Mouse (Mus musculus) NIH3T3 (cell line): ENCODE measurements around the gene Slc9a1.

ENCODE experiments used
- DNase-seq: peaks from one replicate; pipeline ENCODE4 v3.0.0-alpha.2; 2012; ENCODE audit warnings: low read depth

Slc9a1 gene

DNA sequence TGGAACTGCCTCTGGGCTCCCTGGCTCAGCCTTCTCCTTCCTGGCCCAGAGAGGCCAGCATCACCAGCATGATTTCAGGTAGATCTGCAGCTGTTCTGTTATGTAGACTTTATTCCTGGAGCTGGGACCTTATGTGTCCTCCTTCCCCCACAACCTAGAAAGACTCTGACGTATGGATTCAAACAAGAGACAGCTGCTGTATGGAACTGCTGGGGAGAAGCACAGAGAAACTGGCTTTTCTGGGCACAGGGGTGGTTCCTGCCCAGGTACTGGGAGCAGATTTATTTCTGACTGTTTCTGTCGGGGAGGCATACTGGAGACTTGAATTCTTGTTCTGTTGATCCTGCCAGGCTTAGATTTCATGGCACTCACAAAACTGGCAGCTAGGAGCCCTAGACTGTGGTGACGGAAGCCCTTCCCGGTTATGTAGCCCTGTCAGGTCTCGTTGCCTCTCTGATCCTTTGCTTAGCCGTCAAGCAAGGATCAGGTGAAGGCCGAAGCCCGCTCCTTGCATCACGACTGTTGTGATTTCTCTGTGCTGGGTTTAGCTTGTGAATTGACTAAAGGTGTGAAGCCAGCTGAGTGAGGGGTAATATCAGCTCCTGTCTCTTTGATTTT is 34.2 kb downstream of the Slc9a1 start:
- DNase-seq = no peak

DNA sequence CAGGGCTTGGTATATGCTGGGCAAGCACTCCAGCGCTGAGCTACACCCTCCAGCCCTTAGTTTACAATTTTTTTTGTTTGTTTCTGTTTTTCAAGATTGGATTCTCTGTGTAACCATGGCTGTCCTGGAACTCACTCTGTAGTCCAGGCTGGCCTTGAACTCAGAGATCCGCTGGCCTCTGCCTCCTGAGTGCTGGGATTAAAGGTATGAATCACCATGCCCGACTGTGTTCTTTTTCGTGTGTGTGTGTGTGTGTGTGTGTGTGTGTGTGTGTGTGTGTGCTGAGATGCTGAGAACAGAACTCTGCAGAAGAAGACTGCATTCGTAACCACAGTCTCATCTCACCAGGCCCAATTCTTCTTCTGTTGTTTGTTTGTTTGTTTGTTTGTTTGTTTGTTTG is 34.8 kb downstream of the Slc9a1 start:
- no peak for DNase-seq

DNA sequence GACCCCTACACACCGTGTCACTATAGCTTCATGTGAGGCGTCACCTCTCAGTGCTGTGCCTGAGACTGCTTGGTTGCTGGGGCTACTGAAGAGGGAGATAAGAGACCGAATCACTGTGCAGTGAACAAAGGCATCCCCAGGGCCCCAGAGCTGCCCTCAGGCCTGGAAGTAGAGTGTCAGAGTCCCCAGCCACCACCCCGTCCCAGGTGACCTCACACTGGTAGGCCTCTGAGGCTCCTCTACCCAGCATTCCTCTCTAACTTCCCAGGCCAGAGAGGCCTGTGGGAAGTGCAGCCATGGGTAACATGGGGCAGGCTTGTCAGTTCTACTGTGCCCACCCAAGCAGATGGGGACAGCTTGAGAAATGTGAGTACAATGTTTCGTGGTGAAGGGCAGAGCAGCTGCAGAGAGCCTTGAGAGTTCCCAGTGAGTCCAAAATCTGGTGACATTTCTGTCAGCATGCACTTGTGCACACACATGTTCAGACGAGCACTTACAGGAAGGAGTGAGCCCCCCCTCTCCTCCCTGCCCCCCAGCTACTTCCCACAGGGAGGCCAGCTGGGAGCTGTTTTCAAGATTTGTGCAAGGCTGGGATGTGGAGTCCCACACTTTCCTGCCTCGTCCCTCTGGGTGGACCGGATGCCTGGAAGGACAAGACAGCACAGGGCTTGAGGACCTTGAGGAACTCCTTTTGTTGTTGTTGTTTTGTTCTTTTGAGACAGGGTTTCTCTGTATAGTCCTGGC is 37.0 kb downstream of the Slc9a1 start:
- DNase-seq = no peak

DNA sequence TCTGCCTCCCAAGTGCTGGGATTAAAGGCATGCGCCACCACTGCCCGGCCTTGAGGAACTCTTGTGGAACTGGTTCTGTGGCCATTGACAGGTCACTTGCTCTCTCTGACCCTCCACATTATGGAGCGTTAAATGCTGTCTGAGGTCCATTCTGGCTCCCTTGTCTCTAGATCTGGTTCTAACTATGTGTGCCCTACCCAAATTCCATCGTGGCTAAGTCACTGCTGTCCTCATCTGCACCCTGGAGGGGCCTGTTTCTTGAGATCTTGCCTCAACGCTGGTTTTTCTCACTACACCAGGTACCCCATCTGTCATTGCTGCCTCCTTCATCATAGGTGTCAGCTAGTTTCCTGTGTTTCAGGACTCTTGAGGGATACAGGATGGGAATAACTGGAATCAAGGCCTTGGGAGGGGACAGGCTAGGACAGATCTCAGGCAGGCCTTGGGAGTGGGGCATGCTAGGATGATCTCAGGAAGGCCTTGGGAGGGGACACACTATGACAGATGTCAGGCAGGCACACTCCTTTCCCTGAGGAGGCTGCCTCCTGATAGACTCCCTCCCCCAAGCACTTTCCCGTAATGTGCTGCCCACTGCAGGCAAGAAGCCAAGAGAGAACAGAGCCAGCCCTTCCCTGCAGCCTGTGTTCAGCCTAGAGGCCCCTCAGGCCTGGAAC is 37.7 kb downstream of the Slc9a1 start:
- DNase-seq = peak; percentile 80

DNA sequence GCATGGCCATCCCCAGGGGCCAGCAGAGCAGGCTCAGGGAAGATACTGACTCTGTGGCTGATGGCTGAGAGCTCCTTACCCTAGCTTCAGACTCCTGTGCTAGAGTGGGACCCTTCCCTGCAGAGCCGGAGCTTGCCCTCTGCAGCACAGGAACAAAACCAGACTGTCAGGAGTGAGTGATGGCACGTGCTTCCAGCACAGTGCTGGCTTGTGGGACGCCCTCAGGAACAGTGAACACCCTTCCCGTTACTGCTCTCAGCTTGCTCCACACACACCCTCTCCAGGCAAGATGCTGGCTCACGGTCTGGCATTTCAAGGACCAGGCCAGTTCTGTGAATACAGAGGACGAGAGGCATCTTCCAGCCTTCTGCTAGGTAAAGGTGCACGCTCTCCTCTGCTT is 38.5 kb downstream of the Slc9a1 start:
- peak; percentile 63 for DNase-seq

DNA sequence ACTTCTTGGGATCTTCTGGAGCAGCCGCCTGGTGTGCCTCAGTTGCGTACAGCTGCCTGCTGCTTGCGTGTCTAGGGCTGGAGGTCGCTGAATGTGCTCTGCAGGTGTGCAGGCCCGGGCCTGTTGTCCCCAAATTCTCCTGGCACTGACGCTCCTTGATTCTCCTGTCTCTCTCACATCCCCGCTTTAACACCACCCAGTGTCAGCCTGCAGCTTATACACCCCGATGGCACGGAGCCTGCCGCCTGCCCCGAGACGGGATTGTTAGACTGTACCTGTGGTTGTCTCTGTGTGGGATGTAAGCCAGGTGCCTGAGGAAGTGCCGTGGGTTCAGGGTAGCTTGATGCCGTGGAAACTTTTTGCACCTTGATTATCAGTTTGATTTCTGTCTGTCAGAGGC is 41.5 kb downstream of the Slc9a1 start:
- no peak for DNase-seq

DNA sequence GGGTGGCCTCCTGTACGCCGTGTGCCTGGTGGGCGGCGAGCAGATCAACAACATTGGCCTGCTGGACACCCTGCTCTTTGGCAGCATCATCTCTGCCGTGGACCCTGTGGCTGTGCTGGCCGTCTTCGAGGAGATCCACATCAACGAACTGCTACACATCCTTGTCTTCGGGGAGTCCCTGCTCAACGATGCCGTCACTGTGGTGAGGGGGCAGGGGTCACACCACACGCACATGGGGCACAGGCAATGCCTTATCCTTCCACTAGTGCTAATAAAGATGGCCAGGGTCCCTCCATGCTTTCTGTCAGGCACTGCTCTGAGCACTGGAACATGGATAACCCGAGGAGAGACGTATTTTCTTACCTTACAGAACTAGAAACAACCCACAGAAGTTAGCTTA is 42.6 kb downstream of the Slc9a1 start:
- no peak for DNase-seq

DNA sequence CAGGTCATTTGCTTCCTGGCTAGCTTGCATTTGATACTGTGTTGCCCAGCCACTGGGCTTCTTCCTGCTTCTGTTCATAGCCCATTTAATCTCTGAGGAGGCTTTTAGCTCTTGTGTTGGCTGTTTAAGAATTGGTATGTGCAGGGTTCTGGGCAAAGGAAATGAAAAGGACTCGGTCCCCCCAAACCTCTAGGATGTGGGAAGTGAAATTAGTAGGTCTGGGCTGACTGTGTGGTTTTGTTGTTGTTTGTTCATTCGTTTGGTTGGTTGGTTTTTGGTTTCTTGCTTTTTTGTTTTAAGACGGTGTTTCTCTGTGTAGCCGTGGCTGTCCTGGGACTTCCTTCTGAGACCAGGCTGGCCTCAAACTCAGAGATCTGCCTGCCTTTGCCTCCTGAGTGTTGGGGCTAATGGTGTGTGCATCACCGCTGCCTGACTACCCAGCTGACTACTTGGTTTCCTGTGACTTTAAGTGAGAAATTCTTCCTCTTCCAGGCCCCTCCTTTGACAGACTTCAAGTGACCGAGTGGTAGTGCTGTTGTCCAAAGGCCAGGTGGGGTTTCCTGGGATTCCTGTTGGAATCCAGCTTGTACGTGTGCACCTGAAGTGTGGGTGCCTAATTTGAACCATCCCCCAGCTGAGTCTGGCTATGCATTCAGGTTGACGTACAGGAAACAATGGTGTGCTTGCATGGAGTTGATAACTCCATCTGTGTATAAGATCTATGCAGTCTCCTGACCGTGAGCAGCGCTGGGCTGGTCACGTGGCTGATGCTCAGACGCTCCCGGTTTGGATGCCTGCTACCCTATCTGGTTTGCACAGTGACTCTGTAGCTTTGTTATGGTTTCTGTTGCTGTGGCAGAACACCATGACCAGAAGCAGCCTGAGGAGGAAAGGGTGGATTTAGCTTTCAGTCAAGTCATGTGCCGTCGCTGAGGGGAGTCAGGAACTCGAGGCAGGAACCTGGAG is 43.4 kb downstream of the Slc9a1 start:
- no peak for DNase-seq

DNA sequence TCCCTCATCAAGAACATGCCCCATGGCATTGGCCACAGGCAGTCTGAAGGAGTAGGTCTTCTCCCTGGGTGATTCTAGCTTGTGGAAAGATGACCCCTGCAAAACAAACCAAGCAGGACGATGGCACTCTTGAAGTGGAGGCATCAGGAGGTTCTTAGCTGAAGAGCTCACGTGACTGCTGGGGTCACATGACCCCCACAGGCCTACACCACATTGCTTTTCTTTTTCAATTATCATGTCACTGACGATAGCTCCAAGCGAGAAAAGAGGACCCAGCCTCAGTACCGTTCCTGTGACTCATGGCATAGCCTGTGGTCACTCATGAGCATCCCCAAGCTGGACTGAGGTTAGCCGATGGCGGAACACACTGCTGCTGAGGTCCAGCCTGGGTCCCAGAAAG is 44.1 kb downstream of the Slc9a1 start:
- no peak for DNase-seq

DNA sequence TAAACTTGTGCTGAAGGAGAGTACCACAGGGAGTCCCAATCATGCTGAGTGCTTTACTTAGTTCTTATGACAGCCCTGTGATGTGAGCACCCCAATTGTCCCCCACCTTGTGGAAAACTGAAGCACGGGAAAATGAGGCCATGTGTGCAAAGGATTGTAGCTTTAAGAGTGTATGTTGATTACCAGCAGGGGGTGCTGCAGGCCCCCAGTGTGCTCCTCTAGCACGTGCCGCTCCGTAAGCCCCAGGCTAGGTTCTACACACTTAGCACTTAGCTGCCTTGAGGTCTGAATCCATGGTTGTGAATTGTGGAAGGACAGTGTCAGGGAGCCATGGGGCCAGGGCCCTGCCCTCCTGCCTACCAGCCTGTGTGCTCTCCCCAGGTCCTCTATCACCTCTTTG is 45.4 kb downstream of the Slc9a1 start:
- peak; percentile 50 for DNase-seq

DNA sequence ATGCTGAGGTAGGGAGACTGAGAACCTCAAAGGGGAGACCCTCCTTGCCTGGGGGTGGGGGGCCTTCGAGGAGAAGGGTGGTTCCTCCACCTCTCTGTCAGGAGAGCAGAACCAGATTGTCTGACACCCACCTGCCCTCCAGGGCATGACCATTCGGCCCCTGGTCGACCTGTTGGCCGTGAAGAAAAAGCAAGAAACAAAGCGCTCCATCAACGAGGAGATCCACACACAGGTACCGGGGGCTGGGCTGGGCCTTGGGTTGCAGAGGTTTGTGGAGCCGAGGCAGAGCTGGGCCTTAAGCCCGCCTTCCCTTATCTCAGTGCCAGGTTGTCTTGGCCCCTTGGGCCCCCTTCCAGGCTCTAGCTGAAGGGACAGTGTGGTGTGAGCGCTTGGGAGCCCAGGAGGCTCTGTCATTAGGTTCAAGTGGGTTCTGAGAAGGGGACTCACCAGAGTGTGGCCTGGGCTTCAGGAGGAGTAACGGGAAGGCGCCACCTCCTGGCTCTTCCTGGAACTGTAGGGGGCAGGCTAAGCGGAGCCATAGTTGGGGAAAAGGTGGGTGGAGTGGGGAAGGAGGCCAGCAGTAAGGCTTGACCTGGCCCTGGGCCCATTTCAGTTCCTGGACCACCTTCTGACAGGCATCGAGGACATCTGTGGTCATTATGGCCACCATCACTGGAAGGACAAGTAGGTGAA is 50.0 kb downstream of the Slc9a1 start:
- peak; percentile 68 for DNase-seq

DNA sequence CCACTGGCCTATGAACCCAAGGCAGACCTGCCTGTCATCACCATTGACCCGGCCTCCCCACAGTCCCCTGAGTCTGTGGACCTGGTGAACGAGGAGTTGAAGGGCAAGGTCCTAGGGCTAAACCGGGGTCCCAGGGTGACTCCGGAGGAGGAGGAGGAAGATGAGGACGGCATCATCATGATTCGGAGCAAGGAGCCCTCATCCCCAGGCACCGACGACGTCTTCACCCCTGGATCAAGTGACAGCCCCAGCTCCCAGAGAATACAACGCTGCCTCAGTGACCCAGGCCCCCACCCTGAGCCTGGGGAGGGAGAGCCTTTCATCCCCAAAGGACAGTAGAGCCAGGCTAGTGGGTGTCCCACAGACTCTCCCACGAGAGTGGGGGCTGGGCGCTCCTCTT is 52.5 kb downstream of the Slc9a1 start:
- DNase-seq = no peak

DNA sequence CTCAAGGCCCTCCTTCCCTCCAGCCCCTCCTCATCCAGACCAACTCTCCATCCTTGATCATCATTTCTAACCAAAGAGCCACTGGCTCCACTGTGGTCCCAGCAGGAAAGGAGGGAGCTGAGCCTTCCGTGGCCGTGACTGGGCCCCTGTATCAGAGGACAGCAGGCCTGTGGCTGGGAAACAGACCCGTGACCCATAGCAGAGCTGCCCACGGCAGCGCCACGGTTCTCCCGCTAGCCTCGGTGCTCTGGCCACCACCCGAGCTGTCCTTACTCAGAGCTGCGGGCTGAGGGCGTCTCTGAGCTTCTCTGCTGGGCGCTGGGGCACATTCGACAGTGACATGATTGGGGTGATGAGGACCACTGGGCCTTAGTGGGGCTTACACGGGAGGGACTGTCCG is 53.1 kb downstream of the Slc9a1 start:
- no peak for DNase-seq

DNA sequence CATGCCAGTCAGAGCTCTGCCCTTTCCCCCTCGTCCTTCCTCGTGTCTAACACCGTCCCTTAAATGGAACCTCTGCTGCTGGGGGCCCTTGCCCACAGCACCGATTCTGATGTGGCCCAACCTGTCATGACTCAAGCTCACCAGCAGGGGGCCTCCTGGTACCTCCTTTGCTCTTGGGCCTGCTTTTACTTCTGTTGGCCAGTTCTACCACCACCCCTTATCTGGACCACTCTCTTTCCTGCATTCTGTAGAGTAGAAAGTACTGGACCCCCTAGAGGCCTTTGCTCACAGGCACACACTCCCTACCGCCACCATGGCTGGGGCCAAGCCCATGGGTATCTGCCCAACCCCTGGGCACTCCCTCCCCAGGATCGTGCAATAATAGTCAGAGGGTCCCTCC is 53.6 kb downstream of the Slc9a1 start:
- DNase-seq = peak; percentile 66

DNA sequence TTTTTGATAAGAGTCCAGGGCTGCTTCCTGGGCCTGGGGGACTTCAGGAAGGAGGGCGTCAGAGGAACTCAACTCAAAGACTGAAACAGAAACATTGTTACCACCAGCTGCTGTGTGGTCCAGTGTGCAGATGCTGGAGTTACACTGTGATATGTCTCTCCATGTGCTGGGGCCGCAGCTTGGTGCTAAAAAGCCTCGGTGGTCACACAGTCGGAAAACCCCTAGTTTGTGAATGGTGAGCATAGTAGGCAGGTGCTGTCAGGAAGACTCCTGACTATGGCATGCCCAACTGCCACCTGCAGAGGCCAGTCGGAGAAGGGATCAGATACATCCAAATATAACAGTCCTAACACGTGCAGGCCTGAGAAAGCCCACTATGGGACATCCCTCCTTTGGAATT is 54.2 kb downstream of the Slc9a1 start:
- DNase-seq = no peak

DNA sequence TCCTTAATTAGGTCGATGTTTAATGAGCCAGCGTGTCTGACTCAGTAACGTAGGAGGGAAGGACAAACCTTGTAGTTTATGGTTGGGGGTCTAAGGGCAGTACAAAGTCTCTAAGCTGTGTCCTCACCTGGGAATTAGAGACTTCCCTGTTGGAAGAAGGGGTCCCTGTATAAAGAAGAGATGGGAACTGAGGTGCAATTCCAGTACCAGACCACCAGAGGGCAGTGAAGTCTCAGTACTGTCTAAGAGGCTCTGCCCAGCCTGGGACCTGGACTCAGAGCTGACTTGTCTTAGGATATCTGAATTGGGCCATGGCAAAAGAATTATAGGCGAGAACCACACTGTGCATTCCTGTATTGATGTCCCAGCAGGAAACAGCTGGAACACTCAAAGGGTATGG is 54.6 kb downstream of the Slc9a1 start:
- peak; percentile 82 for DNase-seq

DNA sequence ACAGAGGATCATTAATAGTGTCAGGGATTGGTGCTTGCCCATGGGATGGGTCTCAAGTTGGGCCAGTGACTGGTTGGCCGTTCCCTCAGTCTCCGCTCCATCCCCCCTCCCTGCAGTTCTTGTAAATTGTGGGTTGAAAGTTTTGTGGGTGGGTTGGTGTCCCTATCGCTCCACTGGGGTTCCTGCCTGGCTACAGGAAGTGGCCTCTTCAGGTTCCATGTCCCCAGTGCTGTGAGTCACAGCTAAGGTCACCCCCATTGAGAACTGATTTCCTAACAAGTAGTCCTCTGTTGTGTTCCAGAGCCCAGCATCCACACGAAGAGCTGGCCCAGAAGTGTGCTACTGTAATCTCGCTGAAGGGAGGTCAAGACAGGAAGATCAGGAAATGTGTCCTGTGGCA is 56.6 kb downstream of the Slc9a1 start:
- DNase-seq = no peak

DNA sequence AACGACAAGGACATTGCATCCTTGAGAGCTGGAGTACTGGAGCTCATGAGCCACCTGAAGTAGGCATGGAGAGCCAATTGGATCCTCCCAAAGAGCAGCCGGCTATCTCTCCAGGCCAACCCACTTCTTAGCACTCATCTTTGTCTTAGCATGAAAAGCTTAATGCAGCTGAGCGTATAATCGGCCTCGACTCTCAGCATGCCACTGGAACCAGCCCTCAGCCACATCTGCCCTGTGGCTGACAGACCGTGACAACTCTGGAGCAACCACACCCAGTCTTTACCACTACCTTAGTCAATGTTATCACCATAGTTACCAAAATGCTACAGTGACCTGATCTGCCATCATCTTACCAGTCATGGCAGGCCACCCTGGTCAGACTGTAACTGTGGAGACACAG is 62.0 kb downstream of the Slc9a1 start:
- no peak for DNase-seq

DNA sequence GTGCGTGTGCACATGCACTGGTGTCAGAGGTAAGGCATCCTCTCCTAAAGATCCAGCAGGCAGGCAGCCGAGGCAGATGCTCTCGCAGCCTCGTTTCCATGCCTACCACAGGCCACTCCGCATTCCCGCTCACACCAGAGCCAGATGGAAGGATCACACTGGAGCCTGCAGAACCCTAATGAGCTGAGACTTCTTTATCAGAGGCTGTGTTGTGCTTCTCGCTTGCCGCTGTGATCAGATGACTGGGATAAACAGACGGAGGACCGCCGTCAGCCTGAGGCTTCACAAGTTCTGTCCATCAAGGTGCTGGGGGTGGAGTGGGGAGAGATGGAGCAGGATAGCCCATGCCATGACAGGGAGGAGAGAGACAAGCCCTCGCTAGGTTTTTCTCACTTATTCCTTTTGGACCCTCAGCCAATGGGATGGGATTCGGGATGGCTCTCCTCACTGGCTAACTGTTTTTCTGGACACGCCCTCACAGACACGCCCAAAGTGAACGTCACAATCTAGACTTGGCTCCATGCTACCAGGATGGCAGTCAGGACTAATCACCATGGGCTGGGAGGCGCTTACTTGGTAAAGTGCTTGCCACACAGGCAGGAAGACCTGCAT is 63.2 kb downstream of the Slc9a1 start:
- DNase-seq = no peak

DNA sequence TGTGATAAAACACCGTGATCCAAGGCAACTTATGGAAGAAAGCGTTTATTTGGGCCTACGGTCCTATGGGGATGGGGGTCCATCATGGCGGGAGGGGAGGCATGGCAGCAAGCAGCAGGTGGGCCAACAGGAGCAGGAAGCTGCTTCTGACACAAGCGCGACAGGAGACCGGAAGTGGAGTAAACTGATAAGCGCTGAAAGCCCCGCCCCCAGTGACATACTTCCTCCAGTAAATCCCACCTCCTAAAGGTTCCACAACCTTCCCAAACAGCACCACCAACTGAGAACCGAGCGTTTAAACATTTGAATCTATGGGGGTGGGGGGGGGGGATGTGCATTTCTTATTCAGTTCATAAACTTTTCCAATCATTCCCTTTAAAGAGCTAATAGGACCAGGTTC is 66.4 kb downstream of the Slc9a1 start:
- DNase-seq = no peak
